Mouse (Mus musculus) kidney, postnatal 36 days (tissue): Measurements from ENCODE around the gene Znrf2.
"Not testable (repeated sequence)": the region's sequence is repeated elsewhere in the genome, so short reads cannot be mapped to it uniquely, and the experiment has no call there.

Experiments used
- DNase-seq, 2 experiments: peaks; one replicate each; pipeline ENCODE4 v3.0.0; 2021 to 2022; ENCODE audit warnings: mixed read lengths in 2 of 2

The Znrf2 gene

DNA sequence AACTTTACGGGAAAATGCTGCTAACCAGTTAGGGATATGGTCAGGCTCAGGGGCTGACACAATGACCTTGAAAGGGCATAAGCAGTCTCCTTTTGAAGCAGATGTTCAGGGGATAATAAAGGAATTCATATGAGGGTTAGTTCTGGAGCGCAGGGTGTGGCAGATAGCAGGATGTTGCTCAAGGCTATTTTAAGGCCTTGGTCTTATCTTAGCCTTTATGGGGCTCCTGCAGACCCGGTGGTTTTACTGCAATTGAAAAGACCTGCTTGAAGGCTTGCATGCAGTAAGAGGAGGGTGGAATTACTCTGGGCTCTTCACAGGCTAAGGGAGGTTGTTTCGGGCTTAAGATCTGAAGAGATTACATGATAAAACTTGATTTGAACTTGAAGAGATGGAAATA is 35.1 kb downstream of the Znrf2 start:
- no peak for DNase-seq

DNA sequence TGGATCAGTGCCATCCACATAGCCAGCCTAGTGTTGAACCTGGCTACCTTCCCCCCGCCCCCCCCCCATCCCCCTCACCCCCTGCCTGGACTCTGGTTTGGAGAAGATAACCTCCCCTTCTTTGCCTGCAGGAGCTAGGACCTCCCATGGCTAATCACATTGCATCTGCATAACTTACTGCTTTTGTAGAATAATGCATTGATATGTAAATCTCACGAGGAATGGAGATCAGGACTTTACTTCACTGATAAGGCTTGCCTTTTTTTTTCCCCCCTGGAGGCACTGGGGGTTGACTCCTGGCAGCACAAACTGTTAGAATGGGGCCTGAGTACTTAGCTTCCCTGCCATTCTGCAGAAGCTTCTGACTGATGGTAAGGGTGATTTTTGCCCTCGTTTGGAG is 36.0 kb downstream of the Znrf2 start:
- no peak for DNase-seq

DNA sequence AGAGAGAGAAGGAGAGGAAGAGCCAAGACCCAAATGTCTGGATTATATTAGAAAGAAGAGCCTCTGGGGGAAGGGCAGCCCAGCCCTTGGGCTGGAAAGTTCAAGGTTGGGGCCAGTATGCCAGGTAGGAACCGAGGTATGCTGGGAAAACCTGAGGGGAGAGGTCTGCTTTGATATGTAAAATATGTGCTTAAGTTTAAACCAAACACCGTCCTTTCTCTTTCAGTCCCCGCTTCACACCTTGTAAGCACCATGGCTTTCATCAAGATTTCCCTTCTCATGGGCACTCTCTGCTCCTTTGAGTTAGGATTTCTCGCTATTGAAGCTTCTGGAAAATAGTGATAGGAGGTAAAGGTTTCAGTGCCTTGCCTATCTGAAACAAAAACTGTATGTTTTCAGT is 38.1 kb downstream of the Znrf2 start:
- no peak for DNase-seq

DNA sequence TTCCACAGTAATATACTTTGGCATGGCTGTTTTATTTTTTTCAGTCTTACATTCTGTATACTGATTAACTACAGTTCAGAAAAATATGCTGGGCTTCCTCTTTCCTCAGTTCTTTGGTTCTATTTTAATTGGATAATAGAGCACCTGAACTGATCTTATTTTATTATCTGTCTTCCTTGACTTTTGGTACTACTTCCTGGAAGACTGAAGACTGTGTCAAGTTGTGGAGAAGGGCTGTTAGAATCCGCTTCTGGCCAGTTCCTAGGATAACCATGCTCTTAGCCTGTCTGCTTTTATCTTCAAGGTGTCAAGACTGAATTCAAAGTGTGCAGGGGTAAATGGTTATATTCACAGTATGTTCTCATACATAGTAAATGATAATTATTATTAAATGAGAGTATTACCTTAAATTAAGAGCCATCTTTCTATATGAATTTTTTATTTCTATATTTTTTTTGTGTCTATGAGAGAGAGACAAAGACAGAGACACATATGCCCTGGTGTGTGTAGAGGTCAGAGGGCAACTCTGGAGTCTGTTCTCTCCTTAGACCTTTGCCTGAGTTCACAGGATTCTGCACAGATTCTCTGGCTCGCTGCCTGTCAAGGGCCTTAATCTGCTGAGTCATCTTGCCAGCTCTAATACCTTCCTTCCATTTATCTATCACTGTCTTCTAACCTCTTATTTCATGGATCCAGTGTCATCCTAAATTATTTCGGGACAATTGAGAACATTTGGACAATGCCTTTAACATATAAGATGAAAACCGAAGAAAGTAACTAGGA is 39.3 kb downstream of the Znrf2 start:
- DNase-seq: peak; percentile 85 to 86

DNA sequence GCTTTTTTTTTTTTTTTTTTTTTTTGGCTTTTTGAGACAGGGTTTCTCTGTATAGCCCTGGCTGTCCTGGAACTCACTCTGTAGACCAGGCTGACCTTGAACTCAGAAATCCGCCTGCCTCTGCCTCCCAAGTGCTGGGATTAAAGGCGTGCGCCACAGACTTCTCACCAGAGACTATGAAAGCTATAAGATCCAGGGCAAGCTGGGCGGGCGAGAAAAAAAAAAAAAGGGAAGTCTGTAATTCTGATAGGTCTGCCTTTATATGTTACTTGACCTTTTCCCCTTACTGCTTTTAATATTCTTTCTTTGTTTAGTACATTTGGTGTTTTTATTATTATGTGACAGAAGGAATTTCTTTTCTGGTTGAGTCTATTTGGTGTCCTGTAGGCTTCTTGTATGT is 42.4 kb downstream of the Znrf2 start:
- DNase-seq: not testable (repeated sequence)

DNA sequence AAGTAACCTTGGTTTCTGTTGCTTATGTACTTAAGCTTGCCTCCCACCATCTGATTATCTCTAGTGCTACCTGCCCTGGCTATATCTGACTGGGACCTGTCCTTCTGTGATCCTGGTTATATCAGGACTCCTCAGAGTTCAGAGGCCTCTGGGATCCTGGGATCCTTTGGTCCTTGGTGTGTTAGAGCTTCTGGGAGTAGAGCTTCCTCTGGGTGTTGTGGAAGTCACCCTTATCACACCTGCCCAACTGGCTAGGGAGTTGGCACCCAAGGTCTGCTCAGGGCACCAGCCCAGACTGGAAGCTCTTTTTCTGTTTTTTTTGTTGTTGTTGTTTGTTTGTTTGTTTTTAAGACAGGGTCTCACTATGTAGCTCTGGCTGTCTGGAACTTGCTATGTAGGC is 43.5 kb downstream of the Znrf2 start:
- no peak for DNase-seq

DNA sequence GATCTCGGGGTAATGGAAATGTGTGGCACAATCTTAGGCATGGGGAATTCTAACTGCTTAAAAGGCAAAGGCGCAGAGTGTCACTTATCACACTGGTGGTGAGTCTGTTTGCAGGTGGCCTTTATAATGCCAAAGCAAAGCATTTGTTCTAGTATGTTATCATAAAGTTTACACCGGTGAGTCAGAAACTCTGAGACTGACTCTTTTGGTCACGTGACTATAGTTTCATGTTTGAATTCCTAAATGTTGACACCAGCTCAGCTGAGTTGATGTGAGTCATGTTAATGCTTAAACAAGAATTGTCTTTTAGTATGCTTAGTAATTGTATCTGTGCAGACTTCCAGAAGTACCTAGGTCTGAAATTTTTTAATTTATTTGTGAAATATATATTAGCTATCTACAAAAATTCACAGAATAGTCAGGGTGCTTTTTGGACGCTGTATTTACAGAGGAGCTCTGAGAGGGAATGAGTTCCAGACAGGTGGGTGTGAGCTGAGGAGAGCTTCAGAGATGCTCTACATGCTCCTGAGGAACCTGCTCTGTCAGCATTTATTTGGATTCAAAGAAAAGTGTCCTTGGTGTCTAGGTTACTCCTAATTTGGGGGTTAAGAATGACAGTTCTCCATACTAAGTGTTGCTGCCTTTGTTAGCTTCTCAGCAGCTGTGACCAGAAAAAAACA is 50.2 kb downstream of the Znrf2 start:
- DNase-seq: no peak

DNA sequence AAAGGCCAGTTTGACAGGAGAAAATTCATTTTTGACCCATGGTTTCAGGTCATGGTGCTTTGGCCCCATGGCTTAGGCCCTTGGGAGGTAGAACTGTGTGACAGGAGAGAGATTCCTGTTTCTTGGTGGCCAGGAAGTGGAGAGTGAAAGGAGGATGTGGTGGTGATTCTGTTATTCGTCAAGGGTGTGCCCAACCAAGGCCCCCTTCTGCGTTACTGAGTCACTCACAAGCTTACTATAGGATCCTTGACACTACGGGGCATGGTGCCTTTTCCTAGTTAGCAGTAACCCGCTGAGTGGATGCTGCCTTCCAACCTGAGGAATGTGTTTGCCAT is 50.7 kb downstream of the Znrf2 start:
- DNase-seq: no peak

DNA sequence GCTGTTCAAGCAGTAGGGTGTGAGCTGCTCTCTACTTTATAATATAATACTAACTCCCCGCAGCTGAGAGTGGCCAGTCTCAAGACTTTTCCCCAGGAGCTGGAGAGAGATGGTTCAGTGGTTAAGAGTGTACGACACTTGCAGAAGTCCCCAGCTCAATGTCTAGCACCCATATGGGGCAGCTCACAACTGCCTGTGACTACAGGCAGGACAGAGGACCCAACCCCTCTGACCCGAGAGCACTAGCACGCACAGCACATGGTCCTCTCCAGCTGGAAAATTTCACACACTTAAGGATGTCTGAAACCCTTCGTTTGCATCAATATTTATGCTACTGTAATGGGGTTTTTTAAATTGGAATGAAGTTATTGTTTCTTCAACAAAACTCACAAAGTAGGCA is 56.3 kb downstream of the Znrf2 start:
- DNase-seq: no peak

DNA sequence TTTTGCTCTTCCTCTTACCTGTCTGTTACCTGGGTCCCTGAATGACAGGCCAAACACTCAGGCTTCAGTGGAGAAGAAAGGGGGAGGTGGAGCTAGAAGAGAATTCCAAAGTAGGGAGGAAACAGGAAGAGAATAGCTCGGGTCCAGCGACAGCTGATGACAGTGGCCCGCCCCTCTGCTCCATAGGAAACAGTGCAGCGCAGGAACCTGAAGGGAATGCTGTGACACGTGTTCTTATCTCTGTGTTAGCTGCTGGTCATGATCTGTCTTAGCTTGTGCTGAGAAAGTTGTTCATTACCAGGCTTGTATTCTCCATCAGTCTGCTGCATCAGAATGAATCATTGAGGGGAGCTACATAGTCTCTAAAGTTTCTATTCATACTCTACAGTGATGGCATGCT is 60.1 kb downstream of the Znrf2 start:
- DNase-seq: peak; percentile 10 to 20

DNA sequence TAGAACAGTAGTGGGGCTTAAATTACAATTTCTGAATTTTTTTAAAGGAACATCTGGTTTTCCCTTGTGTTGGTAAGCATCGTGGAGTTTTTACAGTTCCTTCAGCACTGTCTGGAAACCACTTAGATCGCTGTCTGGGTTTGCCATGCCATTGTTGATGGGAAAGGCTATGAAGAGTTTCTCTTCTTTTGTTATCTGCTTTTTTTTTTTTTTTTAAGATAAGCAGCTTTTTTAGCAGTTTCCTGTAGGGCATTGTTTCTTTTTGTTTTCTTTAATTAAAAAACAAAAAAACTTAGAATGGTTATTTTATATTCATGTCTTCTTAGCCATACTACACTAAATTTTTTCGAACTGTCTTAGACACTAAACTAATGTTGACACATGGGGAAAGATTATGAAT is 60.9 kb downstream of the Znrf2 start:
- no peak for DNase-seq

DNA sequence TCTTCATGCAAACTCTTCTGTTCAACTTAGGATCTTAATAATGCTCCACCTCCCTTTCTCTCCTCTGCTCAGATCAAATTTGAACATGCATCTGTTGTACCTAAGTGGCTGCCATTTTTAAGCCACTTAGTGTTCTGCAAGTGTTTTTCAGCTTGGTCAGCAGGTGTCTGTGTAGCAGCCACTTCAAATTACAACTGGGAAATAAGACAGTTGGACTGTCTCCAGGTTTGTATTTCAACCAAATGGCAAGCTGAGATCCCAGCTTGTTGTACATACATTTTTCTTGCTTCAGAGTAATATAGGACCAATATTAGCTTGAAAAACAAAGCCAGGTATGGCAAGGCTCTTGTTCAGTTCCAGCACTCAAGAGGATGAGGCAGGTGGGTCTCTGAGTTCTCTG is 61.8 kb downstream of the Znrf2 start:
- DNase-seq: no peak

DNA sequence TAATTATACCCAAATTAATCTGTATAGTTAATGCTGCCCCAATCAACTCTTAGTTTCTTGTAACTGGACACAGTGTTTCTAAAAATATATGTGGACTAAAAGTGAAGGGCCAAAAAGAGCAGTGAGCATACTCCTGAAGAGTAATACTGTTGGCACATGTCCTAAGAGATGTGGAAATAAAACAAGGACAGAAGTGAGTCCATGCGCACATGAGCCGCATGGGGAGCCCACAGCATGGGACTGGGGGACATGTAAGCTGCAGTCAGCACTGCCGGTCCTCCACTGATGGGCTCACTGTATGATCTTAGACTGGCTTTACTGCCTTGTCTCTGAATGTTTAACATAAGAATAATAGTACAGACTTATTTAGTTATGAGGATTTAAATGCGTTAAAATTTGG is 63.4 kb downstream of the Znrf2 start:
- no peak for DNase-seq

DNA sequence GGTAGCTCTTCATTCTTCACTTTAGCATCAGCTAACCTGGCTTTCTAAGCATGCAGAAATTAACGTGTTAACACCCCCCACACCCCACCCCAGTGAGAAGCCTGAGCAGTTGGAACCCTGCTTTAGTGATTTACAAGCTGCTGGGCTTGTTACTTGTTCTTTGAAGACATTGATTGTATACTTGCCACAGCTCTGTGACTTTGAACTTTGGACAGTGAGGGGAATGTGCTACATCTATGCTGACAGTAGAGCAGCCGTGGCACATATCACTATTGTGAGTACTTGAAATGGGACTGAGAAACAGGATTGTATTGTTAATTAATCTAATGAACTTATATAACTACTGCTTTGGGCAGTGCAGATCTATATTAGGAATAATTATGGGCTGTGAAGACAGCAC is 66.7 kb downstream of the Znrf2 start:
- DNase-seq: no peak

DNA sequence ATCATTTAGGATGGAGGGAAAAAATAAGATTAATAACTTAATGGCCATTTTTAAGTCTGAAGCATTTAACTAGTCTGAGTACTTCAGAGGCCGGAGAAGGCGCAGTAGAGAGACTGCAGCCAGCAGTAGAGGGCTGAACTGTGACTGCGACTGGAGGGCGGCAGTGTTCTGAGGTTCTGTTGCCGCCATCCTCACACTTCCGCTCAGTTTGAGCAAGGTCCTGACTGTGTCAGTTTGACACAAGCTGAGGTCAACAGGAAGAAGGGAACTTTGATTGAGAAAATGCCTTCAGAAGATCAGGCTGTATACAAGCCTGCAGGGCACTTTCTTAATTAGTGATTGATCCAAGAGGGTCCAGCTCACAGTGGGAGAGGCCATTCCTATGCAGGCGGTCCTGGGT is 69.5 kb downstream of the Znrf2 start:
- peak in 1 of 2 experiments; percentile 19 for DNase-seq

DNA sequence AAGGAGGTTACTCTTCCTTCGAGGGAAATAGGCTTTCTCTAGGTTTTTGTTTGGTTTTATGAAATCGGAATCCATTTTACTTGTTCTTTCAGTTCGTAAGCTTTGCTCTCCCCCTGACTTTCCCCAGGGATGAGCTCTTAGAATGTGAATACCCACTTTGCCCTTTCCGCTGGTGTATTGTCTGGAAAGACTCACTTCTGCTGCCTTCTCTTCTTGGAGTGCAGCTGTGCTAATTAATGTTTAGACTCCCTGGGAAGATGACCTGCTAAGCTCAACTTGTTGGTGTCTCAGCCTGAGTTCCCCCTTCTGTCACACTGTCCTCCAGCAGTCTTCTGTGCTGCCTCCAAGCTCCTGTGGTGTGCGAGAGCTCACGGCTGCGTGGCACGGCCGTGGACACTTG is 73.5 kb downstream of the Znrf2 start:
- no peak for DNase-seq

DNA sequence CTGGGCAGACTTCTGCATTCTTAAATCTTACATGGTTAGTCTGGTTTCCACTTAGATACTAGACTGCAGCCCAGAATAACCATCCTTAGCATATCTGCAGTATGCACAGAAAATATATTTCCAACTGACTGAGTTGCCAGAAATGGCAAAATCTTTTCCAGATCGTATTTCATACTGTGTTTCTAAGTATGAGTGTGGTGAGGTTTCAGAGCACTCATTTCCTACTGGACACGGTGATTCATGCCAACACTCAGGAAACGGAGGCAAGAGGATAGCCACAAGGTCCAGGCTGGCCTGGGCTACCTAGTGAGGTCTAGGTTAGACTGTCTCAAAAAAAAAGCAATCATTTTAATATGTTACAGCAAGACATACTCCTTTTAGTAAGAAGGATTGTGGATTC is 74.7 kb downstream of the Znrf2 start:
- no peak for DNase-seq

DNA sequence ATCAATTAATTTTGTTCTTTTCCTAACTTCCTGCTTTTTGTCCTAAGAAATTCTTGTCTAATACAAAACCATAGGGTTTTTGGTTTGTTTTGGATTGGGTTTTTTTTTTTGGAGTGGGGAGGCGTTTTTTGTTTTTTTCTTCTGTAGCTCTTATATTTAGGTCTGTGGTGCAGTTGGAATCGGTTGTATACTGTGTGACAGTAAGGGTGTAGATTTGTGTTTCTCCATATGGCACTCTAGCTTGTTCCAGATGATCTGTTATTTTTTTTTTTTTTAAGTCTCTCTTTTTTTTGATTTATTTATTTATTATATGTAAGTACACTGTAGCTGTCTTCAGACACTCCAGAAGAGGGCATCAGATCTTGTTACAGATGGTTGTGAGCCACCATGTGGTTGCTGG is 83.5 kb downstream of the Znrf2 start:
- no peak for DNase-seq

DNA sequence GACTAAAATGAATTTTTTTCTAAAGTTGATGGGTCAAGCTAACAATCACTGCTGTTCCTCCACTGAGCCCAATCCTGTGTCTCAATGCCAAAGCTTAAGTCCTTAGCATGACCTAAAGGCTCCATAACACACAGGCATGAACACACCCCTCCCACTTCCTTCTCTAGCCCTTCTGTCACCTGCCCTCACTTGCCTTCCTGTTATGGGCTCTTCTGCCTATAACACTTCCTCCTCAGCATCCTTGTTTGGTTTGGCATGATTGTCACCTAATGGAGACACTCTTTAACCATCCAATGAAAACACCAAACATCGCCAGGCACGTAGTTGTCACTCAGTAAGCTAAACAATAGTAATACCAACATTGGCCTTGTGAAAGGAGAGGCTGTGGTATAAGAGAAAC is 85.8 kb downstream of the Znrf2 start:
- no peak for DNase-seq

DNA sequence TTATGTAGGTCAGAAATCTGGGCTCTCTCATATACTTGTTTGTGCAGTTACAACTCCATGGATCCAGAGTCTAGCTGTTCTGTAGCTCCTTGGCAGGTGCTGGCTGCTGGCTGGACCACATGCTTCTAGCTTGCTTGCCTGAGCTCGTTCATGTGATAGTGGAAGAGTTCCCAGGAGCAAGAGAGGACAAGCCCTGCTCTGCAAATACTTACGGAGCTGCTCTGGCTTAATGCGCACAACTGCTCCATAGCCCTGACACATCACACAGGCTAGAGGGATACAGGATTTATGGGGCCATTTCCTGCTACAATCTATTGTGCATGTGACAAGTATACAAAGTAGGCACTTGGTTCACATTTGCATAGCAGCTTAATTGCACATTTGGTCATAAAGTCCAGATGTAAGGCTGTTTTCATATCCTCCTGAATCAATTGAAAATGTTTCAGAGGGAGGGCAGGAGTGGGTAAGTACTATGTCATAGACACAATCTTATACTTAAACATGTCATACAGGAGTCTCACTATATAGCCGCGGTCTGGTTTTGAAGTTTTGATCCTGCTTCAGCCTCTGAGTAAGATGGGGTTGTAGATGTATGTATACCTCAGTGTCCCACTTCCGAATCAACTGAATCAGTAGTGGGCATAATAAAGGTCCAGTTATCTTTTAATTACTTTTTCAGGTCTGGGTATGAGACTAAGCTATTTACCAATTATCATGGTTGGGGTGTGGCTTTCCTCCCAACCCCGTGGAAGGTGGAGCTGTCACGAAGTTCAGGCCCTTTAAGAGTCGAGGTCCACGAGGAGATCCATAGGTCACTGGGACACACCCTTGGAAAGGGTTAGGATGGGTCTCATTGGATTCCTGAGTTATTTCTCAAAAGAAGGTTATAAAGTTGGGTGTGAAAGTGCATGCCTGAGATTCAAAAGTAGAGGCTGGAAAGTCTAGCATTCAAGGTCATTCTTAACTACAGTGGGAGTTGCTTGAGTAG is 89.6 kb downstream of the Znrf2 start:
- no peak for DNase-seq

DNA sequence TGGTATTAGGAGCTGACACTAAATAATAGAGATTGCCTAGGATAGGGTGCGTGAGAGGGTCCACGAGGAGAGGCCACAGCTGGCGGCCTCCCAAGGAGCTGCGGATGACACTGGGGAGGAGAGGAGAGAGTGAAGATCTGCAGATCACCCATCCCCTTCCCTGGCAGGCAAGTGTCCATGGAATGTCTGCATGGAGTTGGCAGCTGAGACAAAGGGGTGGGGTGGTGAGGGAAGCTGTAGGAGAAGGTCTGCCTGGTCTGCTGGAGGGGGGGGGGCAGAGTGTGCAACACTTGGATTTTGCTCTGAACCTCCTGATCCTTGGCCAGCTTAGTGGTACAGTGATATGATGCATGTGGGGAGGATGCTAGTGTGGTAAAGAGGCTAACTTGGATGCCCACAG is 98.3 kb downstream of the Znrf2 start:
- no peak for DNase-seq

DNA sequence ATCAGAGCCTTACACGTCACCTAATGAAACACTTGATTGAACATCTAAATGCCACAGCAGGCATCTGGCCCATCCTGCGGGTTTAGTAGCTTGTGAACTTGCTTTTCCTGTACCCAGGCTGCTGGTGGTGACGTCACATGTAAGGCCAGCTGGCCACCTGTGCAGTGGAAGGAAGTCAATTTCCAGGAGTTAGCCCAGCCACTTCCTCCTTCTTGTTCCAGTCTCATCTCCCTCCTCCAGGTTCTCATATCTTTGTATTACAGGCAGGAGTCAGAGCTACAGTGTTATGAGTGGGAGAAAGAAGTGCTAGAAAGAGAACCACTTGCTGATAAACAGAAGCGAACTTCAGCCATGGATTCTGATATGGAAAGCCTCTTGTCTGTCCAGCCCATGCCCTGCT is 99.4 kb downstream of the Znrf2 start:
- no peak for DNase-seq

DNA sequence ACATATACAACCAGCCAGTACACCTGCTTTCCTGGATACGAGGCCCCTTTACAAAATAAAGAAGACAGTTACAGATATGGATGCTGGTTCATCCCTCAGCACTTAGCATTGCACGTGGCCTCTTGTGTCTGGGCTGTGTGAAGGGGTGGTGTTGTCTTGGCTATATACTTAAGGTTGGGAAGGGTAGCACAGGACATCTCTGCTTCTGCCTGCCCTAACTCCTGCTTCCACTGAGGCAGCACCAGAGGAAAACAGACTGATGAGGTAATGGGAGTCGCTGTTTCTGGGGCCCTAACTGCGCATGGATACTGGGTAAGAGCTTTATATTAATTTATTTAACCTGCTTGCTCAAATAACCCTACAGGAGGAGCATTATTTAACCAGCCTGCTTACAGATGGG is 100.2 kb downstream of the Znrf2 start:
- DNase-seq: no peak

DNA sequence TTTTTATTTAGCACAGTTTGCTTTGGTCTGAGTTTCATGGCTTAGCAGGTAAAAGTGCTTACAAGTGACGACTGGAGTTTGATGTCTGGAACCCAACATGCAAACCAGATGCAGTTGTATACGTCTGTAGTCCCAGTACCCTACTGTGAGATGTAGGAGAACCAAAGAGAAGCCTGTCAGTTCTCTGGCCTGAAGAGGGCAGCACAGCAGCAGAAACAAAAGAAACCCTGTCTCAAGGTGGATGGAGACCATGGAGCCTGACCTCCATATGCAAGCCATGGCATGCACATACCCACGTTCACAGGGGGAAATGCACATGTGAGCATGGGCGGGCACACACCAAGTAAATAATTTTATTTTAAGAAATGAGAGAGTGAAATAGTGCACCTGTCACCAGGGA is 100.8 kb downstream of the Znrf2 start:
- peak; percentile 68 to 85 for DNase-seq
